Mouse (Mus musculus) liver (tissue): ENCODE measurements around the gene Snrnp200.
"Not testable (repeated sequence)": the region's sequence is repeated elsewhere in the genome, so short reads cannot be mapped to it uniquely, and the experiment has no call there.

Experiments used
- DNase-seq: peaks from one replicate; pipeline ENCODE4 v3.0.0-alpha.2; 2020; ENCODE audit warnings: mixed read lengths

Gene Snrnp200

GRCm38 (mm10) chr2:127254604-127255134 lies 46.5 kb downstream of the Snrnp200 start:
- DNase-seq = no peak

DNA sequence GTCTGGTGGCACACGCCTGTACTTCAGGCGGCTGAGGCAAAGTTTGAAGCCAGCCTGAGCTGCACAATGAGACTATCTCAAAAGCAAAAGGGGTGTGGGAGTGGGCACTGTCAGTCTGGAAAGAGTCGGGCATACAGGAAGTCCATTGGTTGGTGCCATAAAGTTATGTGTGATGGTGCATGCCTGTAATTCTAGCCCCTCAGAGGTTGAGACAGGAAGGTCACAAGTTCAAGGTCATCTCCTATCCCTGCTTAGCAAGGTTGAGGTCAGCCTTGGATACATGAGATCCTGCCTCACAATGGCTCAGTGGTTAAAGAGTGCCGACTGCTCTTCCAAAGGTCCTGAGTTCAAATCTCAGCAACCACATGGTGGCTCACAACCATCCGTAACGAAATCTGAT lies 47.1 kb downstream of the Snrnp200 start:
- DNase-seq = no peak

- DNase-seq = no peak
These were observed 51.2 kb downstream of the Snrnp200 start for GRCm38 (mm10) chr2:127259340-127259739.

DNA sequence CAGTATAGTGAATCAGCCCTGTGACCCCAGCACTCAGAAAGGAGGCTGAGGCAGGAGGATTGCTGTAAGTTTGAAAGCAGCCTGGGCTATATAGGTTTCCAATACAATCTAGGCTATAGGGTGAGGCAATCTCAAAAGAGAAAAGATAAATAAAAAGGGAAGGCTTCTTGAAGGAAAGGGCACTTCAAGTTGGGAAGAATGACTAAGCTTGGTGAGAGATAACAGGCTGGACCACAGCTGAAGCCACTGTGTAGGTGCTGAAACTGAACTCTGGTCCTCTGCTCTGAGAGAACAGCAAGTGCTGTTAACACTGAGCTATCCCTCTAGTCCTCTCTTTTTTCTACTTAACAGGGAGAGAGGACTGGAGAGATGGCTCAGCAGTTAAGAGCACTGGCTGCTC lies 54.3 kb downstream of the Snrnp200 start:
- no peak for DNase-seq

DNA sequence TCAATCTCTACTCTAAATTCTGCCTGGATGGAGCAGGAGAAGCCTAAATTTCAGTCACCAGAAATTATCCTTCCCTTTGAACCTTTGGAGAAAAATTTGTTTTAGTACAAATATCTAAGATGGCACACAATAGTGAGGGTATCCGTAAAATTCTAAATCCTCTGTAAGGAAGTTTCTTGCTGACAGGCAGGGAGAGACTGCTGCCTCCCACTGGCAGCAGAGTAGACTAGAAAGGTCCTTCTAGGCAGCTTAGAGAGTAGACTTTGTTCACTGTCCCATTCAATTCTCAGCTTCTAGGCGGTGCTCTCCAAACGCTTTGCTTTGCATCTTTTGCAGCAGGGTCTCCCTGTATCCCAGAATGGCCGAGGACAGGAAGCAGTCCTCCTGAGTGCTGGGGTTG lies 59.7 kb downstream of the Snrnp200 start:
- no peak for DNase-seq

DNA sequence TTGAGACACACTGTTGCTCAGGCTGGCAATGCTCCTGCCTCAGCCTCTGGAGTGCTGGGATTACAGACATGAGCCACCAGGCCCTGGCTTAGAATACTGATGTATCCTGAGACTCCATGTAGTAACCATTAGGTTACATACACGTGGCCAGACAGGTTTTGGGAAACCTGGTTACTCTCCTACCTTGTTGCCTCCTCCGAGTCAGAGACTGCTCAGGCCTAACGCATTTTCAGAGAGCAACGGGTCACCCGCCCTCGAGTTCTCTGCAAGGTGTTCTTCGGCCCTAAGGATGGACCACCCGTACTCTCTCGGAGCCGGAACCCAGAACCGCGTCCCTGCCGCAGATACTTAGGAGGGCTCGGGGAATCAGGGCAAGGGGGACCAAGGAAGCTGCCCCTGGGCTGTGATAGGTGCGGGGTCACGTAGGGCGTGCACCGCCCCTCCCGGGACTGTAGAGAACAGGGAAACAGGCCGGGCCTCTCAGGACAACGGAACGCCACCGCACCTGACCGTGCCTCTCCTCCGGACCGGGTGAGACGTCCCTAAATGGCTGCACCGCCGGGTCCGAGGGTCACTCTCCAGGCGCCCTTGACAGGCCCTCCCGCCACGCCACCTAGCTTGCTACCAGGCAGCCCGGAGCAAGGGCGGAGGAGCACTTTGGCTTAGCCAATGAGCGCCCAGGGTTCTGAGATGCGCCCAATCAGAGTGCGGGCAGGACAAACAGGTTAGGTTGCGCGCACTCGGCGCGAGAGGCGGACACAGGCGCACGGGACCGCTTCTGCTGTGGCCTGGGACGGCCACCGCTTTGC lies 61.5 kb downstream of the Snrnp200 start, which contains the start of gene Stard7:
Stard7 (plus strand) TSS at position 728 of the 809 bp plus-strand sequence.
- DNase-seq = peak; percentile 97

GRCm38 (mm10) chr2:127270300-127271041 lies 62.3 kb downstream of the Snrnp200 start:
- DNase-seq = peak; percentile 90

GRCm38 (mm10) chr2:127271042-127271515 lies 62.9 kb downstream of the Snrnp200 start:
- DNase-seq = peak; percentile 34

DNA sequence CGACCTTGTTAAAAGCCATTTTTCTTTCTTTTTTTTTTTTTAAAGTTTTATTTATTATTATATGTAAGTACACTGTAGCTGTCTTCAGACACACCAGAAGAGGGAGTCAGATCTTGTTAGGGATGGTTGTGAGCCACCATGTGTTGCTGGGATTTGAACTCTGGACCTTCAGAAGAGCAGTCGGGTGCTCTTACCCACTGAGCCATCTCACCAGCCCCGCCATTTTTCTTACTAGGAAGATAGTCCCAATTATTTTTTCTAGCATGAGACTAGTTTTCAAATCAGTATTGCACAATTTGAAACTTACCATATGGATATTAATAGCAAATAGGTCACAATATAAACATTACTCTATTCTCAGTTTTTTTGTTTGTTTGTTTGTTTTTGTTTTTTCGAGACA lies 63.9 kb downstream of the Snrnp200 start:
- DNase-seq = not testable (repeated sequence)

DNA sequence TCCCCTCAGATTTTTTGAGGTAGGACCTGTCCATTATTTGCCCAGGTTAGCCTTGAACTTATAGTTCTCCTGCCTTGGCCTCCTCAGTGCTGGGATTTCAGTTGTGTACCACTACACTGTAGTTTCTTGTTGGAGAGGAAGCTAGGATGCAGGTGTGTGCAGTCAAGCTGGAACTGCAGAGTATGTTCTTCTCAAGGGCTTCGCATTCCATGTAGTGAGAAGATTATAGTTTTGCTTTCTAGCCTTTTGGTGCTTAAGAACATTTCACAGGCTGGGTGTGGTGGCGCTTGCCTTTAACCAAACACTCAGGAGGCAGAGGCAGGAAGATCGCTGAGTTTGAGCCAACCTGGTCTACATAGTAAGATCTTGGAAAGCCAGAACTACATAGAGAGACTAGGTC lies 64.6 kb downstream of the Snrnp200 start:
- no peak for DNase-seq

DNA sequence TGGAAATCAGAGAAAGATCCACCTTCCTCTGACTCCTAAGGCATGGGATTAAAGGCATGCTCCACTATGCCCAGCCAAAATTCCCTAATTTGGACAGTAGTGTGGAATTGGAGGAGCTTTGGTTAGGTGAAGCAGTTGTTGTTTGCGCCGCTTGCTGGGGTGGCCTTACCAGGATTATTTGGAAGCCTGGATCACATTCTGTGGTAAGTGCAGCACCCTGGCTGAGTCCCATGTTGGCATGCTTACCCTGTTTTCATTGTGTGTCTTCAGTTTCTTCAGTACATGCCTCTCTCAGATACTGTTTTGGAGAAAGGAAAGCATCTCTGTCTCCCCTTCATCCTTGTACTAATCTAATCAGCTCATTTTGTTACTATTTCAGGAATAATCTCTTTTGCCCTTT lies 66.4 kb downstream of the Snrnp200 start:
- DNase-seq = no peak

- DNase-seq = no peak
These were observed 67.5 kb downstream of the Snrnp200 start for GRCm38 (mm10) chr2:127275551-127276320.

DNA sequence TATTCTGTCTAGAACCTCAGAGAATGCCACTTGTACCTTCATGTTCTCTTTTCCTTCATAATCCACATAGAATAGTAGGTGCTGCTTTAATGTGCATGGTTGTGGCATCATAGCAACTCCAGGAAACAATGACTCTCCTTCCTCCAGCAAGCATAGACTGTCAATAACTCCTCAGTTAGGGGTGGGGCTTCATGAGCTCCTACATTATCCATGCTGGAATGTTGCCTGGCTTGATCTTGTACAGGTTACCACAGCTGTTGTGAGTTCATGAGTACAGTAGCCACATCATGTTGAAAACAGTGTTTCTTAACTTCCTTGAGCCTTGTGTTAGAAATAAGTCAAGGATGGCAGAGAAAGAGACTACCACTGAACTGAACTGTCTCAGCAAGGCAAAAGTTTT lies 70.0 kb downstream of the Snrnp200 start:
- no peak for DNase-seq
